Mouse (Mus musculus) liver, embryonic 14.5 days (tissue): ENCODE measurements around the gene Psmg1. TPM values are rescaled to one million over a fixed set of nuclear protein-coding genes. Genes with fewer than 3 reads are reported as not detected.

Experiments used
- ATAC-seq: fragments of 200-750 bp; cut with Nextera tagmentation; 2 replicates; pipeline ENCODE4 v1.8.0; 2017; ENCODE audit warnings: moderate number of reproducible peaks, mild to moderate bottlenecking, moderate library complexity; ENCODE audit not compliant: insufficient read depth
- DNase-seq, 3 experiments: peaks; one replicate each; pipeline ENCODE4 v3.0.0-alpha.2; 2012 to 2013; ENCODE audit warnings: low read depth in 3 of 3, low spot score in 3 of 3
- H3K27ac ChIP-seq: fragments of 300-500 bp; sonication (generic); 2 replicates; pipeline ENCODE4 v1.5.1; 2014; ENCODE audit warnings: moderate library complexity, mild to moderate bottlenecking, control low read depth, inconsistent platforms
- H3K27me3 ChIP-seq: fragments of 300-500 bp; sonication (generic); 2 replicates; pipeline ENCODE4 v1.6.1; 2014; ENCODE audit warnings: mild to moderate bottlenecking, low read length, moderate library complexity; ENCODE audit not compliant: control insufficient read depth, insufficient read depth
- H3K36me3 ChIP-seq: fragments of 300-500 bp; sonication (generic); replicated peaks from 2 replicates; pipeline ENCODE4 v1.6.1; 2014; ENCODE audit warnings: low read depth; ENCODE audit not compliant: control insufficient read depth, insufficient read depth
- H3K4me1 ChIP-seq, 2 experiments: fragments of 200-500 bp in 1 of 2; fragments of 300-500 bp in 1 of 2; sonication (generic) in 1 of 2; replicated peaks; 2 replicates each; pipeline ENCODE4 v1.6.1; 2012 to 2014; ENCODE audit warnings: antibody characterized with exemption in 1 of 2, inconsistent platforms in 1 of 2, low read length in 1 of 2; ENCODE audit not compliant: control insufficient read depth in 2 of 2, insufficient read depth in 2 of 2
- H3K4me2 ChIP-seq: fragments of 300-500 bp; sonication (generic); 2 replicates; pipeline ENCODE4 v1.6.1; 2014; ENCODE audit warnings: low read depth, mild to moderate bottlenecking, control low read depth, moderate library complexity
- H3K4me3 ChIP-seq, 2 experiments: fragments of 200-500 bp in 1 of 2; fragments of 300-500 bp in 1 of 2; sonication (generic) in 1 of 2; 2 replicates each; pipeline ENCODE4 v1.5.1; 2012 to 2014; ENCODE audit warnings: low read depth in 2 of 2, low read length in 2 of 2, mild to moderate bottlenecking in 2 of 2, control low read depth in 1 of 2, inconsistent platforms in 1 of 2, moderate library complexity in 1 of 2; ENCODE audit not compliant: insufficient read depth in 1 of 2
- H3K9ac ChIP-seq: fragments of 300-500 bp; sonication (generic); replicated peaks from 2 replicates; pipeline ENCODE4 v1.6.1; 2014; ENCODE audit warnings: mild to moderate bottlenecking, control low read depth, moderate library complexity
- H3K9me3 ChIP-seq: fragments of 300-500 bp; sonication (generic); 2 replicates; pipeline ENCODE4 v1.6.1; 2016; ENCODE audit warnings: low read length, mixed read lengths; ENCODE audit not compliant: control insufficient read depth
- CTCF ChIP-seq: IDR thresholded peaks from 2 replicates; pipeline ENCODE4 v1.5.1; 2016; ENCODE audit warnings: antibody characterized with exemption, low read depth, control low read depth
- EP300 ChIP-seq: IDR thresholded peaks from 2 replicates; pipeline ENCODE4 v1.6.1; 2016; ENCODE audit warnings: antibody characterized with exemption, low read depth
- WGBS: fragments of 180-500 bp; shearing (Covaris S2); extraction: QIAGEN DNeasy Blood & Tissue Kit; methylation state at CpG from one replicate; pipeline ENCODE4 v1.1.7; 2014; ENCODE audit not compliant: insufficient replicate concordance; 5-methylcytosine and 5-hydroxymethylcytosine counted together
- polyA plus RNA-seq, 2 experiments: library from polyadenylated mRNA; depleted of rRNA in 1 of 2; stranded (reverse) in 1 of 2; unstranded in 1 of 2; fragments of >200 nt; fragmentation: Nextera tagmentation in 1 of 2; extraction: Ambion mirVana in 1 of 2; gene quantifications; 2 replicates each; pipeline versions ENCODE4 v1.2.1 to v1.2.3; 2012 to 2014

The Psmg1 gene
- 19.9 and 28.9 TPM in 2 replicates for polyA plus RNA-seq (2012; rRNA removed)
- 43.7 and 49.5 TPM in 2 replicates for polyA plus RNA-seq (2014; fragmentation: Nextera tagmentation; extraction: Ambion mirVana)

DNA sequence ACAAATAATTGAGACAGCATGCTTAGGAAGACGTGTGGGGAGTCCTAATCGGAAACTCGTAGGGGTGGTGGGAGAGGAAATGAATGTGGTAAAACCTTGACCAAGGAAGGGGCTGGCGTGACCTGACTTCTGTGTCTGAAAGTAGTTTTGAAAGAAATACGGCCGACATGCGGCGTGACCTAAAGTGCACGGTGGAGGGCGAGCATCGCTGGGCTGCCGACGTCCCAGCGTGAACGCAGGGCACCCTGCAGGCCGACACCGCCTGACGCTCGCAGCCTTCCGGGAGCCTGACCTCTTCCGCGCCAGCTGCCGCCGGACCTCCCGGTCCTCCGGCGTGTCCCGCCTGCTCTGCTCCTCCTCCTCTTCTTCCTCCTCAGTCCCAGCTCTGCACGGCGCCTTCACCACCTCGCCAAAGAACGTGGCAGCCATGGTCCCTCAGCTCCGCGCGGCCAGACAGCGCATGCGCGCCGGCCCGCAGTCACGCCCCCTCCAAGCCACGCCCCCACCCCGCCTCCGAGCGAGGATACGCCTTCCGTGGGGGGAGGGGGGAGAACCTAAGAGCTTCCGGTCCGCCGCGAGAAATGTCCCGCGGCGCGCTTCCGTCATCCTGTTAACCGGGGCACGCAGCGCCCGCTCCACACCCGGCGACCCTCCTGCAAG, at the start of gene Psmg1:
Psmg1 (minus strand) TSS at position 499 of the 660 bp plus-strand sequence.
- peak within 1 kb of the TSS; percentile 16 for H3K27ac ChIP-seq
- peak within 1 kb of the TSS; percentile 93 for H3K4me2 ChIP-seq
- ATAC-seq = peak; percentile 89
- no peaks in the 10 kb centered on the region for H3K9me3 ChIP-seq
- no peaks in the 10 kb centered on the region for H3K36me3 ChIP-seq
- peaks cover 5 to 9% of the 10 kb centered on the region in 2 experiments for H3K4me1 ChIP-seq
- peak within 1 kb of the TSS; percentile 77 for H3K9ac ChIP-seq
- peak; percentile 82 to 85 (median 83) for DNase-seq
- TF ChIP-seq EP300 = no peak
- TF ChIP-seq CTCF = no peak; the same call in 1 of the 2 replicates
- H3K27me3 ChIP-seq = no peaks in the 10 kb centered on the region
- under 1% methylated on average over 62 of the region's 62 CpGs for WGBS
- peak within 1 kb of the TSS; percentile 83 to 93 for H3K4me3 ChIP-seq

DNA sequence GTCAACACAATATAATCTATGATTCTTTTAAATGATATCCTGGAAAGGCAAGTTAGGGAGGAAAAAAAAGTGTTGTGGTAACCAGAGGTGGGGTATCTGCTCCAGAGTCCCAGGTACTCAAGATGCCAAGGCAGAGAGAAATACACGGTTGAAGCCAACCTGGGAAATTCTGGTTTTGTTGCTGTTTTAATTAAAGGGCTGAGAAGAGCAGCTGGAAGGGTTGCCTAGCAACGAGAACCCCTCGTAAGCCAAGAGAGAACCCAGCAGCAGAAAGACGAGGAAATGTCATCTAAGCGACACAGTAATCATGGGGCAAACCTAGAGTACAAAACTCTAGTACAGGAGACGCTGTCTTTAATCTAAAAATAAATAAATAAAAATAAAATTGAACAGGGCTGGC, 48.8 kb upstream of the Psmg1 start:
- Histone ChIP-seq H3K4me1 (no peaks in the 10 kb centered on the region), H3K36me3 (peaks cover 8% of the 10 kb centered on the region), H3K27ac (no peak overlapping the region), H3K27me3 (no peaks in the 10 kb centered on the region), H3K4me2 (no peak overlapping the region), H3K9ac (no peak overlapping the region), H3K4me3 (no peak overlapping the region), H3K9me3 (no peaks in the 10 kb centered on the region)
- DNase-seq = no peak
- TF ChIP-seq CTCF (no peak), EP300 (no peak)
- no peak for ATAC-seq
- WGBS = 76% methylated on average over 6 of the region's 6 CpGs

DNA sequence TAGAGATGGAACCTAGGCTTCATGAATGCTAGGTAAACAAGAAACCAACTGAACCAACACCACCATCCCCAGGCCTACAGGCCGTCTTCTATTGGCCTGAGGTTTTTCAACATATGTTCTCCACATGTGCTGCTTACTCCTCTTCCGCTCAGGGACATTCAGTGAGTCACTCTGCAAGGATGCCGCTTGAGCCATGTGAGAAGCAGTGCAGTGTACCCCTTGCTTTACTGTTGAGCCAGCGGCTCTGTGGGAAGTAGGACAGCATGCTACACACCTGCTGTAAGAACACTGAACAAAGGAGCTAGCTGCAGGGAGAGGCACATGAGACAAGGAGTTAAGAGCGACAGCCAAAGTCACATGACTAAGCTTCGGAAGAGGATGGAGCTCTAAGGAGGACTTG, 43.7 kb upstream of the Psmg1 start:
- H3K36me3 ChIP-seq = peaks cover 15% of the 10 kb centered on the region
- no peak overlapping the region for H3K4me3 ChIP-seq
- H3K27ac ChIP-seq = no peak overlapping the region
- 75% methylated on average over 6 of the region's 6 CpGs for WGBS
- H3K9ac ChIP-seq = no peak overlapping the region
- no peak for ATAC-seq
- no peaks in the 10 kb centered on the region for H3K9me3 ChIP-seq
- TF ChIP-seq CTCF (no peak), EP300 (no peak)
- H3K4me2 ChIP-seq = no peak overlapping the region
- H3K27me3 ChIP-seq = no peaks in the 10 kb centered on the region
- peaks cover 6 to 13% of the 10 kb centered on the region in 2 experiments; a peak in 2 of 4 replicates for H3K4me1 ChIP-seq
- no peak for DNase-seq

- Histone ChIP-seq H3K4me1 (peaks cover 6 to 13% of the 10 kb centered on the region in 2 experiments; a peak in 2 of 4 replicates), H3K27ac (no peak overlapping the region; the same call in 1 of the 2 replicates), H3K4me2 (no peak overlapping the region; the same call in 1 of the 2 replicates), H3K9ac (no peak overlapping the region), H3K27me3 (no peaks in the 10 kb centered on the region), H3K36me3 (peaks cover 14% of the 10 kb centered on the region), H3K9me3 (no peaks in the 10 kb centered on the region), H3K4me3 (no peak overlapping the region)
- peak; percentile 50 to 62 (median 58) for DNase-seq
- TF ChIP-seq CTCF (no peak), EP300 (no peak)
- peak; percentile 89 for ATAC-seq
- WGBS = 27% methylated on average over 13 of the region's 13 CpGs
Observed at GRCm38 (mm10) chr16:96032368-96033043, 41.7 kb upstream of the Psmg1 start.

GRCm38 (mm10) chr16:96030476-96031102, 39.8 kb upstream of the Psmg1 start:
- H3K4me3 ChIP-seq = no peak overlapping the region
- peaks cover 16% of the 10 kb centered on the region for H3K36me3 ChIP-seq

More at GRCm38 (mm10) chr16:96030476-96031102, 39.8 kb upstream of the Psmg1 start:
- no peak overlapping the region for H3K4me2 ChIP-seq
- H3K9me3 ChIP-seq = no peaks in the 10 kb centered on the region
- H3K9ac ChIP-seq = no peak overlapping the region
- no peak overlapping the region for H3K27ac ChIP-seq
- DNase-seq = no peak
- peak; percentile 65 for TF ChIP-seq CTCF
- TF ChIP-seq EP300 = no peak
- WGBS = 64% methylated on average over 2 of the region's 2 CpGs
- no peaks in the 10 kb centered on the region for H3K27me3 ChIP-seq
- H3K4me1 ChIP-seq = peaks cover 6 to 13% of the 10 kb centered on the region in 2 experiments; a peak in 2 of 4 replicates
- no peak for ATAC-seq
